13 mouse cellular contexts compared by ENCODE assay signal in the genomic region with DNA sequence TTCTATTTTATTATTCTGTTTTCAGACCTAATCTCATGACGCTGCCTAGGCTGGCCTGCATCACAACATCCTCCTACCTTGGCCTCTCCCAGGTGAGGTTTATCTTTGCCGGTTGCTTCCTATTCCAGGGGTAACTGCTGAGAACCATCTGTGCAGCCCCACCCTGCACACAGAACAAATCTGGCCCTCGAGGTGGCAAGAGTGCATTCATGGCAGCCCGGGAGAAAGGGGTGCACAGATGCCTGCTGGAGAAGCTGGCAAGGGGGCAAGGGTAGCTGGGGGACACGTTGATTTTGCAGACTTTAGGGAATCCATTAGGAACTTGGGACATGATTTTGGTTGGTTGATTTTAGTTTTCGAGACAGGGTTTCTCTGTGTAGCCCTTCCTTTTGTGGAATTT. TPM values are rescaled to one million over a fixed set of nuclear protein-coding genes. Genes with fewer than 3 reads are reported as not detected.
"Had no signal": no experiment of that assay in that cellular context is flagged by ENCODE, and none has a peak within 500 bp of the region (broad histone marks: within the 10 kb centered on the region; RNA-seq: fewer than 3 reads in every experiment).

No protein-coding gene starts in this region.

- DNase-seq: kidney, adult 18-20 months; kidney, postnatal 10 days; kidney, postnatal 4 days; layer of hippocampus, adult 9-11 months; lung, embryonic 14.5 days; lung, postnatal 10 days; lung, postnatal 4 days; spleen, adult 18-20 months; thymus, postnatal 36 days had no signal

- ATAC-seq: intestine, embryonic 15.5 days; liver, embryonic 12.5 days; midbrain, embryonic 16.5 days had no signal

RNA-seq across cellular contexts. Expression of a gene that starts 24.2 kb away (rescaled TPM):
- total RNA-seq: megakaryocyte, adult 5-6 weeks had no signal
